Mouse (Mus musculus): ENCODE data around the gene Polr3gl. TPM values are rescaled to one million over a fixed set of nuclear protein-coding genes. Genes with fewer than 3 reads are reported as not detected.

The Polr3gl gene
- polyA plus RNA-seq, 1 experiment from 2014 or later, result 39.8 TPM

DNA sequence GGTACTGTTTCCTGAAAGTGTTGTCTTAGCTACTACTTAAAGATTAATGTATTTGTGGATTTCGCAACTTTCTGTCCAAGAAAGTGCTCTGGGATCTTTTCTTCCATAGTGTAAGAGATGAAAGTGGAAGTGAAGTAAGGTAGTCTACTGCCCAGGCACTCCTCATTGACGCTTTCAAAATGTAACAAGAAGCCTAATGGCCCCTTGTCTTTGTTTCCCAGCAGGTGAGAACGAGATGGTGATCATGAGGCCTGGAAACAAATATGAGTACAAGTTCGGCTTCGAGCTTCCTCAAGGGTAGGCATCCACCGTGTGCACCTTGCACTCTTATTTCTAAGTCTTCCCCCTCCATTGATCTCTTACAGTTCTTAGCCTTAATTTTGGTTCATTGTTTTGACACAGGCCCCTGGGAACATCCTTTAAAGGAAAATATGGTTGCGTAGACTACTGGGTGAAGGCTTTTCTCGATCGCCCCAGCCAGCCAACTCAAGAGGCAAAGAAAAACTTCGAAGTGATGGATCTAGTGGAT is 35.2 kb downstream of the Polr3gl start:
- peak overlapping the region; percentile 78 for H3K4me2 ChIP-seq
- no peaks in the 10 kb centered on the region for H3K27me3 ChIP-seq
- WGBS, result 21% methylated on average over 10 of the region's 10 CpGs
- H3K36me3 ChIP-seq, result peaks cover 25% of the 10 kb centered on the region
- peak overlapping the region; percentile 63 for H3K4me3 ChIP-seq (replicated peaks)
- H3K9ac ChIP-seq, result peak overlapping the region; percentile 68
- no peak for ATAC-seq (replicated peaks; ENCODE audit: low FRiP score)
- peaks cover 62% of the 10 kb centered on the region for H3K4me1 ChIP-seq
- peak overlapping the region; percentile 96 for H3K27ac ChIP-seq
- H3K9me3 ChIP-seq (replicated peaks), result no peaks in the 10 kb centered on the region

DNA sequence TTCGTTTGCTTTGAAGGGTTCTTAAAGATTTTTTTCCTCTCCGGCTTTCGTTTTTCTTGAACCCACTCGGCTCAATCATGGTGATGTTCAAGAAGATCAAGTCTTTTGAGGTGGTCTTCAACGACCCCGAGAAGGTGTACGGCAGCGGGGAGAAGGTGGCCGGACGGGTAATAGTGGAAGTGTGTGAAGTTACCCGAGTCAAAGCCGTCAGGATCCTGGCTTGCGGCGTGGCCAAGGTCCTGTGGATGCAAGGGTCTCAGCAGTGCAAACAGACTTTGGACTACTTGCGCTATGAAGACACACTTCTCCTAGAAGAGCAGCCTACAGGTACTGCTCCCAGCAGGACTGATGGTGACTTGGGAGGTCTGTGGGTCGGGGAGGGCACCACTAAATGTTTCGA is 35.8 kb downstream of the Polr3gl start:
- ATAC-seq (replicated peaks; ENCODE audit: low FRiP score), result no peak; the same call in 1 of the 2 replicates
- Histone ChIP-seq H3K4me2 (peak overlapping the region; percentile 78), H3K9ac (peak overlapping the region; percentile 68), H3K27ac (peak overlapping the region; percentile 96), H3K9me3 (replicated peaks) (no peaks in the 10 kb centered on the region), H3K27me3 (no peaks in the 10 kb centered on the region), H3K4me1 (peaks cover 61% of the 10 kb centered on the region), H3K36me3 (peaks cover 25% of the 10 kb centered on the region), H3K4me3 (replicated peaks) (peak overlapping the region; percentile 63)
- WGBS, result under 1% methylated on average over 17 of the region's 17 CpGs

DNA sequence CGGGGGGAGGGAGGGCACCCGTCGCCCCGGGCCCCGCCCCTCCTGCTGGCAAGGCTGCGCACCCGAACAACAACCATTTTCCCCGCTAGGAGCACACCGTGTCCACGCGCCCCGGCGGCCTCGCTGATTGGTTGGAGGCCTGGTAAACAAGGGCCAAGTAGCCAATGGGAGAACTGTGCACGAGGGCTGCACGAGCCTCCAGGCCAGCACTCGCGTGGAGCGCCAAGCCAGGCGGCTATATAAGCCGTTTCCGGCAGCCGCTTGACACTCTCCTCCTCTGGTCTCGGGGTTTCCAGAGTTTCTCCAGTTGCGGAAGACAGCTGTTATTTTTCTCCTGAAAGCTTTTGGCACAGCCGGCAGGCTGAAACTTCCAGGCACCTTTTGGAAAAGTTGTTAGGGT is 36.3 kb downstream of the Polr3gl start, which contains the start of gene Txnip:
Txnip (plus strand) TSS at position 264 of the 400 bp plus-strand sequence.
- Histone ChIP-seq H3K9me3 (replicated peaks) (no peaks in the 10 kb centered on the region), H3K4me3 (replicated peaks) (peak within 1 kb of the TSS; percentile 63), H3K27me3 (no peaks in the 10 kb centered on the region), H3K27ac (peak within 1 kb of the TSS; percentile 96), H3K4me2 (peak within 1 kb of the TSS; percentile 78), H3K36me3 (peaks cover 25% of the 10 kb centered on the region), H3K4me1 (peaks cover 59% of the 10 kb centered on the region), H3K9ac (peak within 1 kb of the TSS; percentile 68)
- WGBS, result under 1% methylated on average over 26 of the region's 26 CpGs
- peak; percentile 98 for ATAC-seq (replicated peaks; ENCODE audit: low FRiP score)

DNA sequence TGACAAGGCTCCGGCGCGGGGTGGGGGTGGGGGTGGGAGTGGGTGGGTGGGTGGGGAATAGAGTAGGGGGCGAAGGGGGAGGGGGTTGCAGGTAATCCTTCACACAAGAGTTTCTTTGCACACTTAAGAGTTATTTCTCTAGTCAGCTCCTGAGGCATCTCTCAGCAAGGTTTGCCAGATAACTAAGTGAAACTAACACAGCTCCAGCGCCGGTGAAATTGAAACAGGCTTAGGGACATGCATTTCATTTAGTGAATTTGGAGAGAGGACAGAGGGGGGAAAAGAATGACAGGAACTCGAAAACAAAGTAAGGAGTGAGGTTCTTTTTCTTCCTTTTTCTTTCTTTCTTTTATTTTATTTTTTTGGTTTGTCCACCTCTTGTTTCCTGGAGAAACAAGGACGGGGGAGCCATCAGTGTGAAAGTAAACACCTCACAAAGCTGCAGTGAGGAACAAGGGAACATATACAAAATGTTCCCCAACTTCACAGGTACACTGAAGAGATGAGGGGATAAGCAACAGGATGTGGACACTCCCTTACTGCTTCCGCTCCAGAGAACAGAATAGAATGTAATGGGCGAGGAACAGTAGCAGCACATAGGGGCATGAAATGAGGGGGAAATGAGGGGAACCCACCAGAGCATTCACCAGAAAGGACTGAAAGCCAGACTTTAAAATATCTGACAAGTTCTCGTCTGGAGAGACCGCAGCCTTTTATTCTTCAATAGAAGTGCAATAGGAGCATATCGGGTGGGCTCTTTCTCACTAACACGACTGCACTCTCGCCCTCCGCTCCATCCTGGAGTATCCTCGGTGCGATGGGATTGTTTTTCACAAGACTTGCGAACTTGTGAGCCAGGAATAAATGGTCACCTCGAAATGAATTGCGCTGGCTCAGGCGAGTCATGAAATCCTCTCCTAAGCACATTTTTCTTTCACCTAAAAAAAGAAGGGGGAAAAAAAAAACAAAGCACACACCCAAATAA is 37.0 kb downstream of the Polr3gl start:
- H3K9ac ChIP-seq, result peak overlapping the region; percentile 52
- H3K4me1 ChIP-seq, result peaks cover 53% of the 10 kb centered on the region
- WGBS, result 9% methylated on average over 22 of the region's 22 CpGs
- H3K27ac ChIP-seq, result peak overlapping the region; percentile 96
- H3K4me3 ChIP-seq (replicated peaks), result peak overlapping the region; percentile 63
- H3K36me3 ChIP-seq, result peaks cover 25% of the 10 kb centered on the region
- H3K27me3 ChIP-seq, result no peaks in the 10 kb centered on the region
- H3K4me2 ChIP-seq, result peak overlapping the region; percentile 78
- ATAC-seq (replicated peaks; ENCODE audit: low FRiP score), result no peak
- H3K9me3 ChIP-seq (replicated peaks), result no peaks in the 10 kb centered on the region

DNA sequence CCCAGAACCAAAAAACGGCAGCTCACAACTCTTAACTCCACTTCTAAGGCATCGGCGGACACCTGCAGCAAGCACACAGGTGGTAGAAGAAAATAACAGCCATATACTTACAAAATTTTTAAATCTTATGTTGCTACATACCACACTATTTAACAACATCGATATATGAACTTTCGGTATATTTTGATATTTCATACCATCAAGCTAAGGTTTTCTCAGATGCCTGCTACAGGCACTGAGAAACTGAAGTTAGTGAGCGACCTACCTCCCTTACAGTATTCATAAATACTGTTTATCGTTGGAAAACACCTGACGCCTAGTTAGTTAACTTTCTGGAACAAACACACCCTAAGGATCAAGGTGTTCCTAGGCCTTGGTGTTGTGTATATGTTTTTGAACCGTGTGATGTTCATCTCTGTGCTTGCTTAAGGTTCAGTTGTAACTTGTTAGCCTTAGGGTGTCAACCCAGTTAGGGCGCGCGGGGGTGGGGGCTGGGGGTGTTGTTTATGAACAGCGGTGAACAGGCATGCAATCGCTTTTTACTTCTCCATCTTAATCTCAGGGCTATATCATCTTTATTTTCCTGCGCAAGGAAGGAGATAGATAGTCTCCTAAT is 37.9 kb downstream of the Polr3gl start:
- Histone ChIP-seq H3K4me1 (peaks cover 53% of the 10 kb centered on the region), H3K36me3 (peaks cover 20% of the 10 kb centered on the region), H3K4me2 (peak overlapping the region; percentile 78), H3K4me3 (replicated peaks) (0 out of 2 replicates have a peak overlapping the region, but pooled peaks have one; percentile 63), H3K27me3 (no peaks in the 10 kb centered on the region), H3K9me3 (replicated peaks) (no peaks in the 10 kb centered on the region), H3K9ac (no peak overlapping the region), H3K27ac (0 out of 2 replicates have a peak overlapping the region, but pooled peaks have one; percentile 96)
- no peak for ATAC-seq (replicated peaks; ENCODE audit: low FRiP score)
- 79% methylated on average over 15 of the region's 15 CpGs for WGBS

DNA sequence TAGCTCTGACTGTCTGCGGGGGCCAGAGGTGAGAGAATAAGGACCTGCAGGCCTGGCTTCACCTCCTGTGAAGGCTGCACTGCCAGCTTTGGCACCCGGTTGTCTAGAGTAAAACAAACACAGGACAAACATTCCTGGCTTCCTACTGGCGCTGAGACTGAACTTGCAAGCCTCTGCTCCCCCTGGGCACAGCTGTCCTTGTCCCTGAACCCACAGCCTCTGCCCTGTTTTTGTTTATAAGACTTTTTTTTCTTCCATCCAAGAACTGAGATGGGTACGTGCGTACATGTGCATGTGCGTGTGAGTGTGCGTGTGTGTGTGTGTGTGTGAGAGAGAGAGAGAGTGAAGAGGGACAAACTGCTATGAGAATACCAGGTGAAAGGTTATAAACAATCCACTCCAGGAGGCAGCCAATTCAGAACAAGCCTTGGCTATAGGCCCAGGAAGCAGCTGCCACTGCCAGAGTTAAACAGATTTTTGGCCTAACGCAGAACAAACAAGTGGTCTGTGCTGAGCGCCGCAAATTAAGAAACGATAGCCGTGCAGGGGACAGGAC is 38.9 kb downstream of the Polr3gl start:
- Histone ChIP-seq H3K9me3 (replicated peaks) (no peaks in the 10 kb centered on the region), H3K27ac (peak overlapping the region; percentile 49), H3K4me2 (no peak overlapping the region), H3K27me3 (no peaks in the 10 kb centered on the region), H3K36me3 (peaks cover 10% of the 10 kb centered on the region), H3K4me1 (peaks cover 43% of the 10 kb centered on the region), H3K9ac (no peak overlapping the region), H3K4me3 (replicated peaks) (no peak overlapping the region)
- WGBS, result 39% methylated on average over 12 of the region's 12 CpGs
- ATAC-seq (replicated peaks; ENCODE audit: low FRiP score), result no peak

DNA sequence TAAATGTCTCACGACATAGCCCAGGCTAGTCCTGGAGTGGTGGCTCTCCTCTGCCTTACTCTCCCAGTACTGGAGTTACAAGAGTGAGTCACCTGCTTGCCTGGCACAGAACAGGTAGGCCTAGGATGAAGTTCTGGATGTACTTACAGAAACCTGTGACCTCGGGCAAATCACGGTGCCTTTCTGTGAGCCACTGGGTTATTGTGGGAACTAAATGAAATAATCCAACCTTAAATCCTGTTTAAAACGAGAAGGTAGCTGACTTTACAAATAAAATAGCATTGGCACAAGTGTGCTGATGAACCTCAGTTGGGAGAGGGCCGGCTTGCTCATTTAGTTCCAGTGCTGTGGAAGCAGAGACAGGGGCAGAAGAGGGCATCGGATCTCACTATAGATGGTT is 39.7 kb downstream of the Polr3gl start:
- no peak overlapping the region for H3K4me2 ChIP-seq
- no peaks in the 10 kb centered on the region for H3K27me3 ChIP-seq
- peaks cover 35% of the 10 kb centered on the region for H3K4me1 ChIP-seq
- ATAC-seq (replicated peaks; ENCODE audit: low FRiP score), result no peak
- no peak overlapping the region for H3K9ac ChIP-seq
- H3K4me3 ChIP-seq (replicated peaks), result no peak overlapping the region
- H3K36me3 ChIP-seq, result peaks cover 2% of the 10 kb centered on the region
- no peak overlapping the region for H3K27ac ChIP-seq
- no peaks in the 10 kb centered on the region for H3K9me3 ChIP-seq (replicated peaks)
- 84% methylated on average over 6 of the region's 6 CpGs for WGBS

DNA sequence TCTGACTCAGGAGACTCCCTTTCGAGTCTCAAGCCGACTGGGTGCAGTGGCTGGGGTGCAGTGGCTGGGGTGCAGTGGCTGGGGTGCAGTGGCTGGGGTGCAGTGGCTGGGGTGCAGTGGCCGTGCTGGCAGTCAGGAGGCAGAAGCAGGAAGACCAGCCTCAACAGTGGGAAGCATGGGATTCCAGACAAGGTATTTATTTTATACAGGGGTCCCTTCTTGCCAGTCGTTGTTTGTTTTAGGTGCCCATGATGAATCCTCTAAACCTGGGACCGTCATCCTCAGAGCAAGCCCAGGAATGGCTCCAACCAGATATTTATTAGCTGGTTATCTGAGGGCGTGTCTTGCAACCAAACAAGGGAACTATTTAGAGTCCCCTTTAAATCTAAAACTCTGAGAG is 40.4 kb downstream of the Polr3gl start:
- Histone ChIP-seq H3K36me3 (no peaks in the 10 kb centered on the region), H3K27me3 (no peaks in the 10 kb centered on the region), H3K4me2 (no peak overlapping the region), H3K27ac (no peak overlapping the region), H3K4me3 (replicated peaks) (no peak overlapping the region), H3K9me3 (replicated peaks) (no peaks in the 10 kb centered on the region), H3K4me1 (peaks cover 31% of the 10 kb centered on the region), H3K9ac (no peak overlapping the region)
- 75% methylated on average over 6 of the region's 6 CpGs for WGBS
- no peak for ATAC-seq (replicated peaks; ENCODE audit: low FRiP score)

DNA sequence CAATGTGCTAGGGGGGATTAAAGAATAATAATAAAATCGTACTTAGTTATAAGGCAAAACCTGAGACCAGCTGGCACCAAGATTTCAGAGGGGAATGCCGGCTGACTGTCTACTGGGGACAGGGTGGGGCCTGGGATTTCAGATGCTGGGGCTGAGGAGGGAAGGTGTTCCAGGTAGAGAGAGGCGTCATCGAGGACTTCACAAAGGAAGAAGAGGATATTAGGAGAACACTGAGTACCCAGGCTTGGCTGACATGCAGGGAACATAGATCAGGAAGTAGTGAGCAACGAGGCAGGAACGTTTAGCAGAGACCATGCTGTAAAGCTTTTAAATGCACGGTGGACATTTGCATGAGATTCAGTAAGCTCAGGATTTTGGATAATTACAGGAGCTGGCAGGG is 42.1 kb downstream of the Polr3gl start:
- Histone ChIP-seq H3K4me3 (replicated peaks) (no peak overlapping the region), H3K4me2 (no peak overlapping the region), H3K9me3 (replicated peaks) (no peaks in the 10 kb centered on the region), H3K27ac (no peak overlapping the region), H3K9ac (no peak overlapping the region), H3K4me1 (peaks cover 31% of the 10 kb centered on the region), H3K36me3 (no peaks in the 10 kb centered on the region), H3K27me3 (peaks cover 3% of the 10 kb centered on the region; the same call in 1 of the 2 replicates)
- 70% methylated on average over 7 of the region's 7 CpGs for WGBS
- ATAC-seq (replicated peaks; ENCODE audit: low FRiP score), result no peak

DNA sequence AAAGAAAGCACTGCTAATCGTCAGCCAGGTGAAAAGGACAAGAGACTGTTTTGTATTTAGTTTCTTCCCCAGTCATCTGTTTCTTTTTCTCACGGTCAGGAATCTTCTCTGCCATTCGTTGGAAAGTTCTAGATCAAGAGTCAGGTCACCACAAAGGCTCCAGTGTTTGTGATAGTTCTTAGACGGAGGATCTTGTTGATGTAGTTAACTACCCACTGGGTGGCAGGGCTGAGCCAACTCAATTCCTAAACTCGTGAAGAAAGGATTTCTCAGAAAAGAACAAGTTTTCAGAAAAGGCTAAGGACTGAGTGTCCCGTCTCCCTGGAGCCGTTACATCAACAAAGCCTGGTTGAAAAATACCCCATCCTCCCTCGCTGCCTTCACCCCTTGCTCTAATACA is 42.8 kb downstream of the Polr3gl start:
- Histone ChIP-seq H3K9me3 (replicated peaks) (no peaks in the 10 kb centered on the region), H3K27me3 (peaks cover 6% of the 10 kb centered on the region; the same call in 1 of the 2 replicates), H3K36me3 (no peaks in the 10 kb centered on the region), H3K4me2 (no peak overlapping the region), H3K4me1 (peaks cover 25% of the 10 kb centered on the region), H3K9ac (no peak overlapping the region), H3K4me3 (replicated peaks) (no peak overlapping the region), H3K27ac (no peak overlapping the region)
- 18% methylated on average over 8 of the region's 8 CpGs for WGBS
- ATAC-seq (replicated peaks; ENCODE audit: low FRiP score), result no peak

DNA sequence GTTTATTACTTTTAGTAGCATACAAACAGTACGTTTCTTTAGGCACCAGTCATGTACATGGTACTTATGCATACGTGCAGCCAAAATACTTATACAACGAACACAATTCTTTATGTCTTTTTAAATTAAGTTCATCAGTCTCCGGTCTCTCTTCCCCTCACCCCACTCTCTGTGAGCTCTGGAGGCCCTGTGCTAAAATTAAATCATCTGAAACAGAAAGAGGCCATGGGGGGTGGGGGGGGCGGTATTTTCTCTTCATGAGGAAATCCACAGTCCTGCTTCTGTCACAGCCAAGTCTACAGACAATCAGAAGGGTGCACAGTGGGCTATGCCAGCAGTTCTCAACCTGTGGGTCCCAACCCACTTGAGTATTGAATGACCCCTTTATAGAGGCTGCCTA is 44.6 kb downstream of the Polr3gl start:
- Histone ChIP-seq H3K9me3 (replicated peaks) (no peaks in the 10 kb centered on the region), H3K4me3 (replicated peaks) (no peak overlapping the region), H3K9ac (no peak overlapping the region), H3K27me3 (peaks cover 10% of the 10 kb centered on the region; the same call in 1 of the 2 replicates), H3K4me1 (peaks cover 11% of the 10 kb centered on the region; the same call in 1 of the 2 replicates), H3K27ac (no peak overlapping the region), H3K36me3 (no peaks in the 10 kb centered on the region), H3K4me2 (no peak overlapping the region)
- 81% methylated on average over 5 of the region's 5 CpGs for WGBS
- no peak for ATAC-seq (replicated peaks; ENCODE audit: low FRiP score)

Data from kidney, embryonic 15.5 days (tissue).